Mouse (Mus musculus): ENCODE data around the gene 4930415O20Rik. TPM values are rescaled to one million over a fixed set of nuclear protein-coding genes. Genes with fewer than 3 reads are reported as not detected.

4930415O20Rik gene
- not detected for polyA plus RNA-seq (2017; shearing (Covaris generic))

DNA sequence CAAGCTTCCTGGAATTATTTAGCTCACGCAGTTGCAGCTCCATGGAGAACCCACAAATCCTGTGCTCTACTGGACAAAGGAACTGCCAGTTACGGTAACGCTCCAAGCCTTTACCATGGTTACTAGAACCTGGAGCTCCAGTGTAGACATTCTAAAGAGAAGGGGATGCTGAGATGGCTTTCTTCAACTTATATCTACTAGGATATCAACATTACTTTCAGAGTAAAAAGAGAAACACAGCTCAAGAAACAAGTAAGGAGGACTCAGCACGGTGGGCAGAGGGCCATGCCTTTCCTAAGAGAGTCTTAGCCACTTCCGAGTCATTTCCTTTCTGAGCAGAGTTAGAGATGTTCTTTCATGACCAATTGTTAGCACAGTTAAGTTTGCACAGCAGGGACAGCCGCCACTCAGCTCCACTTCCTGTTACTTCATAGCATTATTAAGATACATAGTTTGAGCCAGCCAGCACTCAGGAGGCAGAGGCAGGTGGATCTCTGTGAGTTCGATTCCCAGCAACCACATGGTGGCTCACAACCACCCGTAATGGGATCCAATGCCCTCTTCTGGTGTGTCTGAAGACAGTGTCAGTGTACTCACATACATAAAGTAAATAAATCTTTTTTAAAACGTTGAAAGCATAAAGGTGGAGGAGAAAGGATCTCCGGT lies at the start of gene 4930415O20Rik, which contains the start of gene Ccnt1:
Gene 4930415O20Rik, plus strand, starts transcription at position 132 of the 666 bp plus-strand sequence.
Gene Ccnt1, minus strand, starts transcription at position 51 of the 666 bp plus-strand sequence.

DNA sequence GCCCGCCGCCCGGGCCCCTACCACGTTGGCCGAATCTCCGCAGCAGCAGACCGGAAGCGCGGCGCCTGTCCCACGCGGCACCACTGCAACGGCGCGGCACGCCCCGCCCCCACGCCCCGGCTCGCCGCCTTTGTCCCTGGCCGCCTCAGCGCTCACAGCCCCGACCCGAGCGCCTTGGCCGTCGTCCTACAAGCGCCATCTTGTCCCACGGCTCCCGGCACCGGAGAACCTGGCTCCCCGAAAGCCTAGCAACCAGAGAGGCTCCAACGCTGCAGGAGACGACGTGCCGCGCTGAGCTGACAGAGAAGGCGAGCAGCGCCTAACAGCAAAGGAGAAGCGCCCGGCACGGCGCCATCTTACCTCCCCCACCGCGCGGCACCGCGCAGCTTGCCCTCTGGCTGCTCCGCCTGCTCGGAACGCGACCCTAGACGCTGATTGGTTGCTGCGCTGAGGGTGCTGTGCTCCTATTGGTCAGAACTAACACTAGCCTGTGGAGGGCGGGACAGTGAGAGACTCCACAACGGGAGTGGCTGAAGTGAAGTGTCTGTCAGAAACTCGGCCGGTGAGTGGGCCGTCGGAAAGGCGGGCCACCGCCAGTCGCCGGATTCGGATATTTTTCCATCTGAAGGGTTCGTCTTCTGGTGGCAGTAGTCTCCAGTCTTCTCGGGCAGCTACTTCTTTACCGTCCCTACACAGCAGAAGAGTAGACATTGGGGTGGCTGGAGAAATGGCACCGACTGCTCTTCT lies 36.8 kb upstream of the 4930415O20Rik start, which contains the start of gene Kansl2:
Gene Kansl2, minus strand, starts transcription at position 384 of the 747 bp plus-strand sequence.

DNA sequence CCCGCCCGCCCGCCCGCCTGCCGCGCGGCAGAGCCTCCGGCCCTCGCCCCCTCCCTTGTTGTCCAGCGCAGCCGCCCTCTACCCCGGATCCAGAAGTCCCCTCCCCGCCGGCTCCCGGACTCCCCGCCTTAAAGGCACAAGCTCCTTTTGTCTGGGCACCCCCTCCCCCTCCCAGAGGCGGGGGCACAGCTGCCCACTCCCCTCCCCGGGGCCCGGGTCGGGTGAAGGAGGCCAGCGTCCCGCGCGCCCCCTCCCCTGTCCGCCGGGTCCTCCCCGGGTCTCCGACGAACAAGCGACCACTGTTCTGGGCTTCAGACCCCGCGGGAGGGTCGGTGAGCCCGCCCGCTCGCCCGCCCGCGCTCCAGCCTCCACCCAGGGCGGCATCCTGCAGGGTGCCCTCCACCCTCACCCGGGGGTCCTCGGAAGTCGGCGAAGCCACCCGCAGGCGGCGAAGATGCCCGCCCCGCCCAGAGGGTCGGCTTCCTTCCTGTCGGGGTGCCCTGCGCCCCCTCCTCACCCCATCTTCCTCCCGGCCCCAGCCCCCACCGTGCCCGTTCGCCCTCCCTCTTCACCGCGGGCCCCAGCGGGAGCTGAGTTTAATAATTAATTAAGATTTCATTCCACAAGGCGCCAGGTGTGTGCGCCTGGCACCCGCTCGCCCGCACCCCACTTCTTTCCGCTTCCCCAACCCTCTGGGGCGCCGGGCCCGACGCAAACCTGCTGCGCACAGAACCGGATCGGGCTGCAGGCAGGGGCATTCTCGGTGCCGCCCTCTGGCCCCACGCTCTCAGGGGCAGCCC lies 38.7 kb downstream of the 4930415O20Rik start, which contains the start of gene Adcy6:
Gene Adcy6, minus strand, starts transcription at position 746 of the 800 bp plus-strand sequence.

DNA sequence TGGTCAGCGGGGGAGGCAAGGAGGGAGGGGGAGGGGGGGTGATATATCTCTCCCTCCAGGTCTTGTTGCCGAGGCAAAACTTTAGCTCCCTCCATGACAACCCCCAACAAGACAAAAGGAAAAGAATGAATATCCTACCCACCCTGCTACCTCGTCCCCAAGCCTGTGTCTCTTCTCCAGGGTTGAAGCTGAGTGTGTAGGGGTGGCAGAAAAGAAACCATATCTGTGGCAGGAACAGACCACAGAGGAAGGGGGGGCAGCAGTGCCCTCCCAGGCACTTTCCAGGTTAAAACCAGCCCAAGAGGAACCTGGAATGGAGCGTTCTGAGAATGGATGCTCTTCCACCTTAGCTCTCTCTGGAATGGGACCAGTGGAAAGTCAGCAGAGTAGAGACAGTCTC lies 59.7 kb downstream of the 4930415O20Rik start, which contains the start of gene Cacnb3:
Gene Cacnb3, plus strand, starts transcription at position 301 of the 400 bp plus-strand sequence.

Other genes starting within 250 kb of the 4930415O20Rik start
- gene Olfr284, start 230.0 kb upstream of the 4930415O20Rik start, polyA plus RNA-seq (2017; shearing (Covaris generic)) = under 1 TPM in 1 of 2 experiments, not detected in 1; 0.29 TPM
- gene Olfr283, start 190.1 kb upstream of the 4930415O20Rik start, polyA plus RNA-seq (2017; shearing (Covaris generic)) = not detected
- not detected for gene Olfr282, start 139.8 kb upstream of the 4930415O20Rik start, polyA plus RNA-seq (2017; shearing (Covaris generic))
- gene Olfr281, start 118.4 kb upstream of the 4930415O20Rik start, polyA plus RNA-seq (2017; shearing (Covaris generic)) = under 1 TPM in 1 of 2 experiments, not detected in 1; 0.53 TPM
- gene OR5BS1P, start 101.1 kb upstream of the 4930415O20Rik start, polyA plus RNA-seq (2017; shearing (Covaris generic)) = not detected
- gene Lalba, start 88.3 kb upstream of the 4930415O20Rik start, polyA plus RNA-seq (2017; shearing (Covaris generic)) = under 1 TPM in 1 of 2 experiments, not detected in 1; 0.50 TPM
- under 1 TPM; 0.02 to 0.11 TPM for gene Olfr279, start 78.6 kb upstream of the 4930415O20Rik start, polyA plus RNA-seq (2017; shearing (Covaris generic))
- gene Kansl2, start 36.7 kb upstream of the 4930415O20Rik start, polyA plus RNA-seq (2017; shearing (Covaris generic)) = 10 to 100 TPM; 70.4 to 98.0 TPM
- gene Ccnt1, start 81 bp upstream of the 4930415O20Rik start, polyA plus RNA-seq (2017; shearing (Covaris generic)) = 10 to 100 TPM; 54.4 to 55.0 TPM
- gene Adcy6, start 39.1 kb downstream of the 4930415O20Rik start, polyA plus RNA-seq (2017; shearing (Covaris generic)) = 1 to 10 TPM; 2.2 to 7.4 TPM
- 1 to 10 TPM in 1 of 2 experiments, under 1 TPM in 1; 0.43 to 5.3 TPM for gene Cacnb3, start 59.8 kb downstream of the 4930415O20Rik start, polyA plus RNA-seq (2017; shearing (Covaris generic))
- 10 to 100 TPM; 18.5 to 20.7 TPM for gene Ddx23, start 91.9 kb downstream of the 4930415O20Rik start, polyA plus RNA-seq (2017; shearing (Covaris generic))
- 1 to 10 TPM in 1 of 2 experiments, under 1 TPM in 1; 0.31 to 1.2 TPM for gene Rnd1, start 106.5 kb downstream of the 4930415O20Rik start, polyA plus RNA-seq (2017; shearing (Covaris generic))
- gene Ccdc65, start 137.2 kb downstream of the 4930415O20Rik start, polyA plus RNA-seq (2017; shearing (Covaris generic)) = under 1 TPM in 1 of 2 experiments, not detected in 1; 0.09 TPM
- 1 to 10 TPM in 1 of 2 experiments, under 1 TPM in 1; 0.86 to 2.3 TPM for gene Fkbp11, start 157.2 kb downstream of the 4930415O20Rik start, polyA plus RNA-seq (2017; shearing (Covaris generic))
- 100 to 1,000 TPM; 104 to 127 TPM for gene Arf3, start 192.2 kb downstream of the 4930415O20Rik start, polyA plus RNA-seq (2017; shearing (Covaris generic))
- gene Wnt10b, start 207.1 kb downstream of the 4930415O20Rik start, polyA plus RNA-seq (2017; shearing (Covaris generic)) = under 1 TPM; 0.26 to 0.27 TPM
- under 1 TPM in 1 of 2 experiments, not detected in 1; 0.10 TPM for gene Wnt1, start 218.9 kb downstream of the 4930415O20Rik start, polyA plus RNA-seq (2017; shearing (Covaris generic))
- gene Ddn, start 238.5 kb downstream of the 4930415O20Rik start, polyA plus RNA-seq (2017; shearing (Covaris generic)) = not detected

All from activated CD4-positive, CD25-positive, alpha-beta regulatory T cell (primary cell).